Mouse (Mus musculus) brown adipose tissue, adult 24 weeks (tissue): ENCODE measurements around the gene Gprin2. TPM values are rescaled to one million over a fixed set of nuclear protein-coding genes. Genes with fewer than 3 reads are reported as not detected.
A peak's percentile ranks its signal among the peaks of the same experiment; 100 is the strongest.

ENCODE experiments used
- H3K27ac ChIP-seq: fragments of 200-500 bp; replicated peaks from 2 replicates; pipeline ENCODE4 v1.5.1; 2012; ENCODE audit warnings: low read depth, mild to moderate bottlenecking, low read length
- H3K4me1 ChIP-seq: fragments of 200-500 bp; 2 replicates; pipeline ENCODE4 v1.6.1; 2012; ENCODE audit warnings: low read length, mixed read lengths; ENCODE audit not compliant: control insufficient read depth, insufficient read depth, insufficient read length
- H3K4me3 ChIP-seq: fragments of 200-500 bp; 2 replicates; pipeline ENCODE4 v1.5.1; 2012; ENCODE audit warnings: low read depth, mild to moderate bottlenecking, low read length, moderate library complexity; ENCODE audit not compliant: insufficient read depth
- polyA plus RNA-seq: library from polyadenylated mRNA; stranded (reverse); fragments of >200 nt; gene quantifications from 2 replicates; pipeline ENCODE4 v1.2.4, GENCODE M21; 2012; ENCODE audit not compliant: missing spikeins, insufficient read depth, insufficient read length

The Gprin2 gene
- polyA plus RNA-seq, 1 experiment: 0.12 TPM

- Histone ChIP-seq H3K4me1 (peaks cover 2% of the 10 kb centered on the region), H3K4me3 (0 out of 2 replicates have a peak overlapping the region, but pooled peaks have one; percentile 14), H3K27ac (no peak overlapping the region)
These were observed 18.3 kb upstream of the Gprin2 start for GRCm38 (mm10) chr14:34219786-34220198.

GRCm38 (mm10) chr14:34219295-34219694 lies 17.8 kb upstream of the Gprin2 start, which contains the start of gene Syt15:
Gene Syt15, plus strand, starts transcription at chr14:34219595.
- Histone ChIP-seq H3K4me3 (0 out of 2 replicates have a peak within 1 kb of the TSS, but pooled peaks have one; percentile 14), H3K27ac (no peak within 1 kb of the TSS), H3K4me1 (peaks cover 2% of the 10 kb centered on the region)

- Histone ChIP-seq H3K4me3 (no peak overlapping the region), H3K27ac (no peak overlapping the region), H3K4me1 (no peaks in the 10 kb centered on the region)
These were observed 14.1 kb upstream of the Gprin2 start for GRCm38 (mm10) chr14:34215451-34216127.

GRCm38 (mm10) chr14:34209942-34210341 lies 8.5 kb upstream of the Gprin2 start:
- Histone ChIP-seq H3K27ac (no peak overlapping the region), H3K4me1 (no peaks in the 10 kb centered on the region), H3K4me3 (no peak overlapping the region)

- Histone ChIP-seq H3K27ac (no peak overlapping the region), H3K4me3 (no peak overlapping the region)
These were observed 7.6 kb upstream of the Gprin2 start for GRCm38 (mm10) chr14:34209080-34209479.

GRCm38 (mm10) chr14:34208651-34209050 lies 7.2 kb upstream of the Gprin2 start:
- H3K4me1 ChIP-seq: no peaks in the 10 kb centered on the region
- H3K4me3 ChIP-seq: no peak overlapping the region
- H3K27ac ChIP-seq: no peak overlapping the region

More at GRCm38 (mm10) chr14:34209080-34209479, 7.6 kb upstream of the Gprin2 start:
- H3K4me1 ChIP-seq: no peaks in the 10 kb centered on the region

- H3K27ac ChIP-seq: no peak overlapping the region
- no peaks in the 10 kb centered on the region for H3K4me1 ChIP-seq
- H3K4me3 ChIP-seq: no peak overlapping the region
These were observed 6.5 kb upstream of the Gprin2 start for GRCm38 (mm10) chr14:34207996-34208395.

- H3K27ac ChIP-seq: no peak overlapping the region
- no peaks in the 10 kb centered on the region for H3K4me1 ChIP-seq
- peak overlapping the region; percentile 55 for H3K4me3 ChIP-seq
These were observed 669 bp downstream of the Gprin2 start for GRCm38 (mm10) chr14:34200738-34201230.

- H3K4me3 ChIP-seq: no peak overlapping the region
These were observed 4.7 kb downstream of the Gprin2 start for GRCm38 (mm10) chr14:34196706-34197105.

GRCm38 (mm10) chr14:34195466-34195865 lies 6.0 kb downstream of the Gprin2 start:
- H3K4me1 ChIP-seq: no peaks in the 10 kb centered on the region
- H3K27ac ChIP-seq: no peak overlapping the region

More at GRCm38 (mm10) chr14:34196706-34197105, 4.7 kb downstream of the Gprin2 start:
- H3K27ac ChIP-seq: no peak overlapping the region
- H3K4me1 ChIP-seq: no peaks in the 10 kb centered on the region

GRCm38 (mm10) chr14:34193879-34194278 lies 7.6 kb downstream of the Gprin2 start:
- Histone ChIP-seq H3K4me3 (no peak overlapping the region), H3K27ac (no peak overlapping the region), H3K4me1 (no peaks in the 10 kb centered on the region)

More at GRCm38 (mm10) chr14:34195466-34195865, 6.0 kb downstream of the Gprin2 start:
- H3K4me3 ChIP-seq: no peak overlapping the region

GRCm38 (mm10) chr14:34190361-34190760 lies 11.1 kb downstream of the Gprin2 start:
- Histone ChIP-seq H3K4me3 (no peak overlapping the region), H3K4me1 (no peaks in the 10 kb centered on the region), H3K27ac (no peak overlapping the region)

- Histone ChIP-seq H3K4me1 (no peaks in the 10 kb centered on the region), H3K4me3 (no peak overlapping the region), H3K27ac (no peak overlapping the region)
These were observed 12.8 kb downstream of the Gprin2 start for GRCm38 (mm10) chr14:34188629-34189028.

- no peaks in the 10 kb centered on the region for H3K4me1 ChIP-seq
- H3K27ac ChIP-seq: no peak overlapping the region
- H3K4me3 ChIP-seq: no peak overlapping the region
These were observed 18.4 kb downstream of the Gprin2 start for GRCm38 (mm10) chr14:34183101-34183500.

- Histone ChIP-seq H3K27ac (no peak overlapping the region), H3K4me1 (no peaks in the 10 kb centered on the region), H3K4me3 (no peak overlapping the region)
These were observed 22.1 kb downstream of the Gprin2 start for GRCm38 (mm10) chr14:34179351-34179750.

- Histone ChIP-seq H3K27ac (no peak overlapping the region), H3K4me1 (no peaks in the 10 kb centered on the region), H3K4me3 (no peak overlapping the region)
These were observed 30.3 kb downstream of the Gprin2 start for GRCm38 (mm10) chr14:34171107-34171506.
